Mouse (Mus musculus) erythroblast, embryonic 14.5 days (primary cell): ENCODE data around the gene Ophn1. TPM values are rescaled to one million over a fixed set of nuclear protein-coding genes. Genes with fewer than 3 reads are reported as not detected.

Source experiments
- H3K27me3 ChIP-seq: 2 replicates; pipeline ENCODE4 v1.6.1; 2012; ENCODE audit warnings: inconsistent platforms; ENCODE audit not compliant: control insufficient read depth
- H3K36me3 ChIP-seq: 2 replicates; pipeline ENCODE4 v1.6.1; 2012; ENCODE audit warnings: mild to moderate bottlenecking, inconsistent platforms; ENCODE audit not compliant: control insufficient read depth
- H3K4me1 ChIP-seq: 2 replicates; pipeline ENCODE4 v1.6.1; 2012; ENCODE audit warnings: inconsistent platforms; ENCODE audit not compliant: control insufficient read depth
- H3K4me3 ChIP-seq: replicated peaks from 2 replicates; pipeline ENCODE3; 2012; ENCODE audit warnings: moderate library complexity, mild to moderate bottlenecking, inconsistent platforms
- H3K9me3 ChIP-seq: 2 replicates; pipeline ENCODE4 v1.6.1; 2012; ENCODE audit warnings: low read length, inconsistent platforms, mixed read lengths; ENCODE audit not compliant: control insufficient read depth
- GATA1 ChIP-seq: IDR thresholded peaks from 2 replicates; pipeline ENCODE4 v1.6.1; 2012; ENCODE audit warnings: low read length, inconsistent platforms, mixed read lengths
- TAL1 ChIP-seq: IDR thresholded peaks from 3 replicates; pipeline ENCODE4 v1.6.1; 2012; ENCODE audit warnings: low read length, inconsistent platforms, mixed read lengths
- polyA plus RNA-seq: library from polyadenylated mRNA; stranded (reverse); fragments of >175 nt; gene quantifications from 2 replicates; pipeline ENCODE4 v1.2.3, GENCODE M21; 2012

Gene Ophn1
- polyA plus RNA-seq: not detected in 2 replicates

GRCm38 (mm10) chrX:98890406-98891116 lies at the start of gene Ophn1:
TSS of gene Ophn1 (minus strand) at chrX:98891025.
- Histone ChIP-seq H3K36me3 (no peaks in the 10 kb centered on the region), H3K27me3 (peaks cover 30% of the 10 kb centered on the region), H3K9me3 (peaks cover 9% of the 10 kb centered on the region; the same call in 1 of the 2 replicates), H3K4me1 (0 out of 2 replicates have a peak, but pooled peaks cover 4% of the 10 kb centered on the region), H3K4me3 (peak within 1 kb of the TSS; percentile 56)
- TF ChIP-seq GATA1 (no peak), TAL1 (no peak)

- Histone ChIP-seq H3K27me3 (no peaks in the 10 kb centered on the region; the same call in 1 of the 2 replicates), H3K4me3 (peak overlapping the region; percentile 72), H3K36me3 (peaks cover 20% of the 10 kb centered on the region), H3K4me1 (peaks cover 22% of the 10 kb centered on the region), H3K9me3 (peaks cover 17% of the 10 kb centered on the region)
- TF ChIP-seq GATA1 (peak; percentile 50), TAL1 (no peak)
Measured at GRCm38 (mm10) chrX:98937555-98938294, 46.9 kb upstream of the Ophn1 start.

DNA sequence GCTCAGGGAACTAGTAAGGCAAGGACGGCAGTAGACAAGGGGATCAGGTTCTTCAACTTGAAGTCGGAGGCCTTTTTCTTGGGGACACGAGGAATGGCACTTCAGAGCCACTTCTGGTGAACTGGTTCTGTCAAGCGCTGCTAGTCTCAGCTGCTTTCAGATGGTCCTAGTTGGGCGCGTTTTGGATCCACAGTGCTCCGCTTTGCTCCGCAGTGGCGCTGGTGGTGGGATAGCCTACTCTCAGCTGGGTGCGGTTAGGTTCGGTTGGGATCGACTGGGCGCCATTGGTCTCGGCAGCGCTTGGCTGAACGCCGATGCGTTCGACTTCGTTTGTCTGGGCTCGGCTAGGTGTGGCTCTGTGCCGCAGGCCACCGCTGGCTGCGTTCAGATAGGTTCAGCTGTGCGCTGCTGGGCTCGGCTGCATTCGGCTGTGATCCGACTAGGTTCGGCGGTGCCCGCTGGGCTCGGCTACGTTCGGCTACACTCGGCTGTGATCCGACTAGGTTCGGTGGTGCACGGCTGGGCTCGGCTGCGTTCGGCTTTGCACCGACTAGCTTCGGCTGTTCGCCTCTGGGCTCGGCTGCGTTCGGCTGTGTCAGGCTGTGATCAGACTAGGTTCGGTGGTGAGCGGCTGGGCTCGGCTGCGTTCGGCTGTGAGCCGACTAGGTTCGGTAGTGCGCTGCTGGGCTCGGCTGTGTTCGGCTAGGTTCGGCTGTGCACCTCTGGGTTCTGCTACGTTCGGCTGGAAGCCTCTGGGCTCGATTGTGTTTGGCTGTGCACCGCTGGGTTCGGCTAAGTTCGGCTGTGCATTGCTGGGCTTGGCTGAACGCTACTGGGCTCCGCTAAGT lies 46.1 kb upstream of the Ophn1 start:
- peaks cover 17% of the 10 kb centered on the region for H3K9me3 ChIP-seq
- peaks cover 12% of the 10 kb centered on the region for H3K36me3 ChIP-seq
- TF ChIP-seq TAL1: no peak
- TF ChIP-seq GATA1: no peak
- H3K4me3 ChIP-seq: peak overlapping the region; percentile 72
- H3K4me1 ChIP-seq: peaks cover 22% of the 10 kb centered on the region
- no peaks in the 10 kb centered on the region; the same call in 1 of the 2 replicates for H3K27me3 ChIP-seq

GRCm38 (mm10) chrX:98936101-98936500 lies 45.3 kb upstream of the Ophn1 start, which contains the start of gene Yipf6:
TSS of gene Yipf6 (plus strand) at chrX:98936316.
- peaks cover 22% of the 10 kb centered on the region for H3K4me1 ChIP-seq
- H3K9me3 ChIP-seq: peaks cover 17% of the 10 kb centered on the region
- TF ChIP-seq GATA1: no peak
- no peak for TF ChIP-seq TAL1
- peak within 1 kb of the TSS; percentile 72 for H3K4me3 ChIP-seq
- H3K27me3 ChIP-seq: no peaks in the 10 kb centered on the region; the same call in 1 of the 2 replicates
- H3K36me3 ChIP-seq: peaks cover 8% of the 10 kb centered on the region

DNA sequence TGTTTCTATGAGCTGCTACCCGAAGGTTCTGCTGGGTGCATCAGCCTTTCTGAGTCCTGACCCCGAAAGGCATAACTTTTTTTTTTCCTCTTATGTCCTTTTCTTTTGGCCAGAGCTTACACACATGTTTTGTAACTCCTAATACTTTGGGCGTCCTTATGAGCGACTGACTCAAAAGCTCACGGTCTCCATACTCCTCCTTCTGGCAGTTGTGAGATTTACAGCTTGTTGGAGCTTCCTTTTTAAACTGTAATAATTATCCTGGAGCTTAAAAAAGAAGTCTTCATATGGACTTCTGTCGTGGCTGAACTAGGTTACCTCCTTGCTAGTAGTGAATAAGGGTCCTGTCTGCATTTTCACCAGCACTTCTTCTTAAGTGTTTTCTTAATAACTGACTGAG lies 28.6 kb upstream of the Ophn1 start:
- TF ChIP-seq TAL1 (no peak), GATA1 (no peak)
- Histone ChIP-seq H3K9me3 (no peaks in the 10 kb centered on the region), H3K4me3 (no peak overlapping the region), H3K27me3 (no peaks in the 10 kb centered on the region), H3K36me3 (no peaks in the 10 kb centered on the region), H3K4me1 (no peaks in the 10 kb centered on the region)

DNA sequence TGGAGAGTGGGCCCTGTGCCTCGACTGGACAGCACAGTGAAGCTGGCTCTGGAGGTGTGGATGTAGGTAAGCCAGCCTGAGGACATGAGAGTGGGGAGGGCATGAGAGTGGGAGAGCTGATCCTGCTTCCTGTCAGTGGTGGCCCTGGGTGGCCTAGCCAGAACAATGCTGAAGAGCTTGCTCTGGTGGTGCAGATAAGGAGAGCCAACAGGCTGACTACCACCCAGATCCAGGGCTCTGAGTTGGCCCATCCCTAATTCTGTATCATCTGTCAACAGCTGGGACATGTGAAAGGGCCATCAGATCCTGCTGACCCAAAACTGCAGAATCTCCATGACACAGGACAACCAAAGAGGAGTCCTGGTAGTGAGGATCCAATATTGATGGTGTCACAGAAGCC lies 18.1 kb upstream of the Ophn1 start:
- TF ChIP-seq TAL1 (no peak), GATA1 (no peak)
- no peaks in the 10 kb centered on the region for H3K9me3 ChIP-seq
- no peak overlapping the region for H3K4me3 ChIP-seq
- H3K36me3 ChIP-seq: no peaks in the 10 kb centered on the region
- H3K27me3 ChIP-seq: no peaks in the 10 kb centered on the region; the same call in 1 of the 2 replicates
- peaks cover 13% of the 10 kb centered on the region for H3K4me1 ChIP-seq

DNA sequence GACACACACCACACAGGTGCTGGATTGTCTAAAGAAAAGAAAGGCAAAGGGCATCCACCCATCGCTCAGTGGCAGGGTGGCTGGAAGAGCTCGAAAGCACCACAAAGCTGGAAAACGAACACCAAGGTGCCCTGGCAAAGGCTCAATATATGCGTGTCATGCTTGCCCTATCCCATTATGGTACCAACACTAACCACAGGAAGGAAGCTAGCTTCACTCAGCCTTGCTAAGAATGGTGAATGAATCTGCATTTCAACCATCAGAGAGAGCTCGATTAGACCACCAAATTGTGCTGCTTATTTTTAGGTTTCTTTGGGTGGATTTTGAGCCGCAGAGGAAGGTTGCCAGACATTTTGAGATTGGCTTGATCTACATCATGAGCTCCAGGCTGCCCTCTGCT lies 13.4 kb upstream of the Ophn1 start:
- H3K4me3 ChIP-seq: no peak overlapping the region
- H3K36me3 ChIP-seq: no peaks in the 10 kb centered on the region
- TF ChIP-seq GATA1 (no peak), TAL1 (no peak)
- no peaks in the 10 kb centered on the region for H3K9me3 ChIP-seq
- H3K27me3 ChIP-seq: no peaks in the 10 kb centered on the region; the same call in 1 of the 2 replicates
- peaks cover 13% of the 10 kb centered on the region for H3K4me1 ChIP-seq

- TF ChIP-seq GATA1 (no peak), TAL1 (no peak)
- H3K27me3 ChIP-seq: no peaks in the 10 kb centered on the region; the same call in 1 of the 2 replicates
- H3K9me3 ChIP-seq: no peaks in the 10 kb centered on the region
- H3K4me3 ChIP-seq: no peak overlapping the region
- no peaks in the 10 kb centered on the region for H3K4me1 ChIP-seq
- no peaks in the 10 kb centered on the region for H3K36me3 ChIP-seq
Measured at GRCm38 (mm10) chrX:98898307-98898706, 7.5 kb upstream of the Ophn1 start.

GRCm38 (mm10) chrX:98890072-98890405 lies 786 bp downstream of the Ophn1 start:
- peak overlapping the region; percentile 56 for H3K4me3 ChIP-seq
- TF ChIP-seq GATA1 (no peak), TAL1 (no peak)
- H3K27me3 ChIP-seq: peaks cover 30% of the 10 kb centered on the region
- 0 out of 2 replicates have a peak, but pooled peaks cover 4% of the 10 kb centered on the region for H3K4me1 ChIP-seq
- H3K9me3 ChIP-seq: peaks cover 9% of the 10 kb centered on the region; the same call in 1 of the 2 replicates
- H3K36me3 ChIP-seq: no peaks in the 10 kb centered on the region
